Mouse (Mus musculus) MEL (cell line): Measurements from ENCODE around the gene Gm27027. TPM values are rescaled to one million over a fixed set of nuclear protein-coding genes. Genes with fewer than 3 reads are reported as not detected.

Source experiments
- DNase-seq: peaks from one replicate; pipeline ENCODE4 v3.0.0; 2011; ENCODE audit warnings: low read depth, low spot score
- H3K27ac ChIP-seq: 2 replicates; pipeline ENCODE4 v1.5.1; 2012; ENCODE audit warnings: low read depth, mild to moderate bottlenecking, control low read depth, low read length, moderate library complexity; ENCODE audit not compliant: control insufficient read depth
- H3K27me3 ChIP-seq, 2 experiments: fragments of 150-350 bp in 1 of 2; sonication (generic) in 1 of 2; 2 replicates each; pipeline ENCODE4 v1.6.1; 2012; ENCODE audit warnings: low read length in 2 of 2, mild to moderate bottlenecking in 2 of 2, improper control_type of control experiment in 1 of 2, moderate library complexity in 1 of 2; ENCODE audit not compliant: insufficient read depth in 2 of 2, control insufficient read depth in 1 of 2
- H3K36me3 ChIP-seq, 2 experiments: 2 replicates each; pipeline ENCODE4 v1.6.1; 2012 to 2014; ENCODE audit warnings: low read length in 2 of 2, improper control_type of control experiment in 1 of 2, inconsistent platforms in 1 of 2, mild to moderate bottlenecking in 1 of 2; ENCODE audit not compliant: insufficient read depth in 2 of 2, control insufficient read depth in 1 of 2
- H3K4me1 ChIP-seq, 2 experiments: fragments of 150-350 bp in 1 of 2; sonication (generic) in 1 of 2; 2 replicates each; pipeline ENCODE4 v1.6.1; 2012; ENCODE audit warnings: low read length in 2 of 2, improper control_type of control experiment in 1 of 2, mild to moderate bottlenecking in 1 of 2; ENCODE audit not compliant: insufficient read depth in 2 of 2, control insufficient read depth in 1 of 2
- H3K4me3 ChIP-seq, 2 experiments: fragments of 150-350 bp in 1 of 2; sonication (generic) in 1 of 2; 2 replicates each; pipeline ENCODE4 v1.5.1; 2012; ENCODE audit warnings: low read depth in 2 of 2, low read length in 2 of 2, mild to moderate bottlenecking in 2 of 2, moderate library complexity in 2 of 2, control low read depth in 1 of 2, improper control_type of control experiment in 1 of 2; ENCODE audit not compliant: control insufficient read depth in 1 of 2, insufficient read depth in 1 of 2
- H3K79me2 ChIP-seq: 2 replicates; pipeline ENCODE4 v1.6.1; 2012; ENCODE audit warnings: mild to moderate bottlenecking, low read length, moderate library complexity; ENCODE audit not compliant: control insufficient read depth, poor library complexity, insufficient read depth
- H3K9ac ChIP-seq: 2 replicates; pipeline ENCODE4 v1.6.1; 2012; ENCODE audit warnings: low read depth, mild to moderate bottlenecking, control low read depth, low read length, moderate library complexity; ENCODE audit not compliant: control insufficient read depth, poor library complexity, severe bottlenecking
- H3K9me3 ChIP-seq: fragments of 150-350 bp; sonication (generic); replicated peaks from 2 replicates; pipeline ENCODE4 v1.6.1; 2012; ENCODE audit warnings: mild to moderate bottlenecking, low read length, improper control_type of control experiment, moderate library complexity; ENCODE audit not compliant: insufficient read depth
- CHD1 ChIP-seq: IDR thresholded peaks from 2 replicates; pipeline ENCODE4 v1.6.1; 2012; ENCODE audit warnings: low read depth, mild to moderate bottlenecking, inconsistent platforms, low read length, improper control_type of control experiment
- CHD2 ChIP-seq: IDR thresholded peaks from 2 replicates; pipeline ENCODE4 v1.6.1; 2011; ENCODE audit warnings: low read length, improper control_type of control experiment
- CTCF ChIP-seq, 3 experiments: IDR thresholded peaks in 2 of 3; conservative IDR thresholded peaks in 1 of 3; 2 replicates each; pipeline ENCODE4 v1.5.1; 2011 to 2012; ENCODE audit warnings: low read length in 3 of 3, low read depth in 2 of 3, mild to moderate bottlenecking in 2 of 3, improper control_type of control experiment in 1 of 3, inconsistent platforms in 1 of 3, mixed read lengths in 1 of 3, moderate library complexity in 1 of 3; ENCODE audit not compliant: control insufficient read depth in 1 of 3, insufficient read depth in 1 of 3, poor library complexity in 1 of 3, severe bottlenecking in 1 of 3
- ELF1 ChIP-seq: IDR thresholded peaks from 2 replicates; pipeline ENCODE4 v1.6.1; 2014; ENCODE audit warnings: low read depth, mild to moderate bottlenecking, inconsistent platforms, low read length, improper control_type of control experiment, moderate library complexity
- ETS1 ChIP-seq: IDR thresholded peaks from 2 replicates; pipeline ENCODE4 v1.6.1; 2012; ENCODE audit warnings: low read depth, mild to moderate bottlenecking, inconsistent platforms, low read length, improper control_type of control experiment, moderate library complexity
- GABPA ChIP-seq: IDR thresholded peaks from 2 replicates; pipeline ENCODE4 v1.6.1; 2012; ENCODE audit warnings: low read depth, mild to moderate bottlenecking, inconsistent platforms, low read length, improper control_type of control experiment, moderate library complexity
- GATA1 ChIP-seq: IDR thresholded peaks from 2 replicates; pipeline ENCODE4 v1.6.1; 2011; ENCODE audit warnings: low read depth, low read length, improper control_type of control experiment
- JUND ChIP-seq: IDR thresholded peaks from 2 replicates; pipeline ENCODE4 v1.6.1; 2011; ENCODE audit warnings: low read depth, mild to moderate bottlenecking, improper control_type of control experiment, low read length
- MAX ChIP-seq: IDR thresholded peaks from 2 replicates; pipeline ENCODE4 v1.6.1; 2011; ENCODE audit warnings: low read length, improper control_type of control experiment
- MAZ ChIP-seq: IDR thresholded peaks from 2 replicates; pipeline ENCODE4 v1.6.1; 2012; ENCODE audit warnings: low read depth, mild to moderate bottlenecking, inconsistent platforms, low read length, improper control_type of control experiment
- MEF2A ChIP-seq: IDR thresholded peaks from 2 replicates; pipeline ENCODE4 v1.6.1; 2014; ENCODE audit warnings: low read depth, mild to moderate bottlenecking, inconsistent platforms, low read length, improper control_type of control experiment; ENCODE audit not compliant: poor library complexity, insufficient replicate concordance, severe bottlenecking; ENCODE audit errors: extremely low read depth
- MXI1 ChIP-seq: IDR thresholded peaks from 2 replicates; pipeline ENCODE4 v1.6.1; 2011; ENCODE audit warnings: mild to moderate bottlenecking, low read depth, low read length, improper control_type of control experiment
- MYC ChIP-seq: IDR thresholded peaks from 2 replicates; pipeline ENCODE4 v1.6.1; 2011; ENCODE audit warnings: low read depth, mild to moderate bottlenecking, low read length, improper control_type of control experiment, moderate library complexity
- POLR2A ChIP-seq, 2 experiments: IDR thresholded peaks; 2 replicates each; pipeline ENCODE4 v1.6.1; 2011 to 2012; ENCODE audit warnings: low read length in 2 of 2, mild to moderate bottlenecking in 2 of 2, control low read depth in 1 of 2, improper control_type of control experiment in 1 of 2, low read depth in 1 of 2, moderate library complexity in 1 of 2; ENCODE audit not compliant: control insufficient read depth in 1 of 2, insufficient read depth in 1 of 2, poor library complexity in 1 of 2
- POLR2AphosphoS5 ChIP-seq: IDR thresholded peaks from 2 replicates; pipeline ENCODE4 v1.6.1; 2012; ENCODE audit warnings: low read depth, borderline replicate concordance, mild to moderate bottlenecking, inconsistent platforms, low read length, moderate library complexity, mixed read lengths
- RCOR1 ChIP-seq: IDR thresholded peaks from 2 replicates; pipeline ENCODE4 v1.6.1; 2012; ENCODE audit warnings: low read depth, mild to moderate bottlenecking, inconsistent platforms, low read length, improper control_type of control experiment
- SIN3A ChIP-seq: IDR thresholded peaks from 2 replicates; pipeline ENCODE4 v1.6.1; 2012; ENCODE audit warnings: low read length, improper control_type of control experiment, inconsistent platforms
- SMC3 ChIP-seq: IDR thresholded peaks from 2 replicates; pipeline ENCODE4 v1.6.1; 2011; ENCODE audit warnings: low read depth, low read length, improper control_type of control experiment
- TBP ChIP-seq: IDR thresholded peaks from 2 replicates; pipeline ENCODE4 v1.8.0; 2011; ENCODE audit warnings: low read depth, low read length, improper control_type of control experiment
- ZKSCAN1 ChIP-seq: IDR thresholded peaks from 2 replicates; pipeline ENCODE4 v1.6.1; 2012; ENCODE audit warnings: low read depth, mild to moderate bottlenecking, inconsistent platforms, low read length, improper control_type of control experiment, moderate library complexity
- ZMIZ1 ChIP-seq: IDR thresholded peaks from 2 replicates; pipeline ENCODE4 v1.6.1; 2012; ENCODE audit warnings: low read depth, mild to moderate bottlenecking, inconsistent platforms, low read length, improper control_type of control experiment, moderate library complexity
- ZNF384 ChIP-seq: IDR thresholded peaks from 2 replicates; pipeline ENCODE4 v1.6.1; 2012; ENCODE audit warnings: low read depth, mild to moderate bottlenecking, inconsistent platforms, low read length, improper control_type of control experiment
- polyA plus RNA-seq, 2 experiments: library from polyadenylated mRNA; stranded (reverse) in 1 of 2; unstranded in 1 of 2; fragments of >175 nt in 1 of 2; fragments of >200 nt in 1 of 2; gene quantifications; 2 replicates each; pipeline versions ENCODE4 v1.2.1 to v1.2.4; 2012; ENCODE audit warnings: low replicate concordance in 2 of 2, low read depth in 1 of 2; ENCODE audit not compliant: insufficient read length in 2 of 2, insufficient read depth in 1 of 2, missing spikeins in 1 of 2
- total RNA-seq: library from RNA; depleted of rRNA; stranded (reverse); fragments of 300-350 nt; gene quantifications from 2 replicates; pipeline ENCODE4 v1.2.3, GENCODE M21; 2012

Gene Gm27027
- total and polyA plus RNA-seq, 3 experiments, result not detected

- Histone ChIP-seq H3K36me3 (no peaks in the 10 kb centered on the region), H3K4me1 (no peaks in the 10 kb centered on the region), H3K27me3 (no peaks in the 10 kb centered on the region), H3K9ac (no peak overlapping the region), H3K9me3 (no peaks in the 10 kb centered on the region), H3K27ac (no peak overlapping the region), H3K79me2 (no peaks in the 10 kb centered on the region), H3K4me3 (no peak overlapping the region)
- DNase-seq, result no peak
- TF ChIP-seq POLR2A (IDR thresholded peaks at IDR 0.05; ENCODE audit: control insufficient read depth in 1 of 2, insufficient read depth in 1 of 2, low read depth in 1 of 2, low read length in 2 of 2, poor library complexity in 1 of 2) (no peak), ZNF384 (no peak), SMC3 (no peak), GABPA (no peak), ZMIZ1 (no peak), JUND (no peak), CHD1 (no peak), MEF2A (no peak), ETS1 (no peak), MAX (no peak), TBP (no peak), RCOR1 (no peak), POLR2AphosphoS5 (no peak), SIN3A (no peak), GATA1 (no peak)
Observed at GRCm38 (mm10) chr2:93954781-93955578, 41.2 kb downstream of the Gm27027 start.

DNA sequence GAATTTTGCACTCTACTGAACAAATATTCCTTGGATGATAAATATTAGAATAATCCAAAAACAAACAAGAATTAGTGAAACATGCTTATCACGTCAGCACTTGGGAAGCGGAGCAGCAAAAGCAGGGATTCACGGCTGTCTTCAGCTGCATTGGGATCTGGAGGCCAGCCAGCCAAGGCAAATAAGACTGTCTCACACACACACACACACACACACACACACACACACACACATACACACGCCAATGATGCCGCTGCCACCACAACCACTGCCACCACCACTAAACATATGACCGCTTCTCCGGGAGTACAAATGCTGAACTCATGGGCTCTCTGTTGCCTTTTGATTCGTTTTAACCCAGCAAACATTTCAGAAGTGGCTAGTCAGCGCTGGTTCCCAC is 42.4 kb downstream of the Gm27027 start:
- H3K4me3 ChIP-seq, result no peak overlapping the region
- no peak overlapping the region for H3K27ac ChIP-seq
- DNase-seq, result no peak
- H3K9ac ChIP-seq, result no peak overlapping the region
- no peaks in the 10 kb centered on the region for H3K27me3 ChIP-seq
- no peak for TF ChIP-seq ELF1
- TF ChIP-seq, all 39 proteins: peak for 0
- H3K4me1 ChIP-seq, result no peaks in the 10 kb centered on the region
- H3K79me2 ChIP-seq, result no peaks in the 10 kb centered on the region
- H3K9me3 ChIP-seq, result no peaks in the 10 kb centered on the region
- no peaks in the 10 kb centered on the region for H3K36me3 ChIP-seq

- no peak for DNase-seq
- Histone ChIP-seq H3K4me1 (no peaks in the 10 kb centered on the region), H3K27me3 (peaks cover 0 to 5% of the 10 kb centered on the region in 2 experiments; a peak in 3 of 4 replicates), H3K4me3 (no peak overlapping the region), H3K36me3 (no peaks in the 10 kb centered on the region), H3K27ac (no peak overlapping the region), H3K9ac (no peak overlapping the region), H3K79me2 (no peaks in the 10 kb centered on the region), H3K9me3 (no peaks in the 10 kb centered on the region)
- TF ChIP-seq CHD2, result no peak
- TF ChIP-seq CHD1, result no peak
- no peak for TF ChIP-seq POLR2AphosphoS5
- TF ChIP-seq MYC, result no peak
- TF ChIP-seq MXI1, result no peak
- no peak for TF ChIP-seq CTCF (IDR thresholded peaks at IDR 0.05 in 2 of 3, conservative IDR thresholded peaks at IDR 0.05 in 1 of 3; ENCODE audit: control insufficient read depth in 1 of 3, insufficient read depth in 1 of 3, low read depth in 2 of 3, low read length in 3 of 3, poor library complexity in 1 of 3, severe bottlenecking in 1 of 3)
- TF ChIP-seq ZNF384, result no peak
- TF ChIP-seq ZKSCAN1, result no peak
- no peak for TF ChIP-seq MAZ
- no peak for TF ChIP-seq ETS1
Observed at GRCm38 (mm10) chr2:93946976-93947375, 49.2 kb downstream of the Gm27027 start.
